Mouse (Mus musculus) intestine, postnatal 0 days (tissue): ENCODE results near the gene Ranbp10. TPM values are rescaled to one million over a fixed set of nuclear protein-coding genes. Genes with fewer than 3 reads are reported as not detected.

ENCODE experiments used
- ATAC-seq: fragments of 200-750 bp; cut with Nextera tagmentation; 2 replicates; pipeline ENCODE4 v1.8.0; 2017; ENCODE audit warnings: mild to moderate bottlenecking, moderate TSS enrichment, moderate library complexity
- H3K27ac ChIP-seq: fragments of 300-500 bp; sonication (generic); 2 replicates; pipeline ENCODE4 v1.5.1; 2014; ENCODE audit warnings: mild to moderate bottlenecking, low read depth, low read length, moderate library complexity
- H3K27me3 ChIP-seq: fragments of 300-500 bp; sonication (generic); replicated peaks from 2 replicates; pipeline ENCODE4 v1.6.1; 2014; ENCODE audit warnings: low read length, mixed read lengths; ENCODE audit not compliant: control insufficient read depth, insufficient read depth
- H3K36me3 ChIP-seq: fragments of 300-500 bp; sonication (generic); 2 replicates; pipeline ENCODE4 v1.6.1; 2014; ENCODE audit warnings: mild to moderate bottlenecking, moderate library complexity; ENCODE audit not compliant: control insufficient read depth, insufficient read depth
- H3K4me1 ChIP-seq: fragments of 300-500 bp; sonication (generic); replicated peaks from 2 replicates; pipeline ENCODE4 v1.6.1; 2014; ENCODE audit warnings: antibody characterized with exemption, low read length, mixed read lengths; ENCODE audit not compliant: control insufficient read depth, insufficient read depth
- H3K4me2 ChIP-seq: fragments of 300-500 bp; sonication (generic); replicated peaks from 2 replicates; pipeline ENCODE4 v1.6.1; 2014; ENCODE audit warnings: low read depth, mild to moderate bottlenecking, moderate library complexity
- H3K4me3 ChIP-seq: fragments of 300-500 bp; sonication (generic); 2 replicates; pipeline ENCODE4 v1.5.1; 2014; ENCODE audit warnings: low read depth, low read length
- H3K9ac ChIP-seq: fragments of 300-500 bp; sonication (generic); 2 replicates; pipeline ENCODE4 v1.6.1; 2014; ENCODE audit warnings: mild to moderate bottlenecking, low read depth, low read length
- H3K9me3 ChIP-seq: fragments of 300-500 bp; sonication (generic); 2 replicates; pipeline ENCODE4 v1.6.1; 2016; ENCODE audit warnings: mixed run types; ENCODE audit not compliant: control insufficient read depth
- CTCF ChIP-seq: sonication (generic); IDR thresholded peaks from 2 replicates; pipeline ENCODE4 v1.5.1; 2016; ENCODE audit warnings: low read depth, mild to moderate bottlenecking, control low read depth, antibody characterized with exemption, moderate library complexity
- WGBS: fragments of 180-500 bp; shearing (Covaris S2); extraction: QIAGEN DNeasy Blood & Tissue Kit; methylation state at CpG from one replicate; pipeline ENCODE4 v1.1.7; 2014; 5-methylcytosine and 5-hydroxymethylcytosine counted together
- polyA plus RNA-seq: library from polyadenylated mRNA; unstranded; fragments of >200 nt; fragmentation: Nextera tagmentation; extraction: Ambion mirVana; gene quantifications from 2 replicates; pipeline ENCODE4 v1.2.1, GENCODE M21; 2015

Gene Ranbp10
- polyA plus RNA-seq, 1 experiment from 2014 or later, result 4.1 TPM

DNA sequence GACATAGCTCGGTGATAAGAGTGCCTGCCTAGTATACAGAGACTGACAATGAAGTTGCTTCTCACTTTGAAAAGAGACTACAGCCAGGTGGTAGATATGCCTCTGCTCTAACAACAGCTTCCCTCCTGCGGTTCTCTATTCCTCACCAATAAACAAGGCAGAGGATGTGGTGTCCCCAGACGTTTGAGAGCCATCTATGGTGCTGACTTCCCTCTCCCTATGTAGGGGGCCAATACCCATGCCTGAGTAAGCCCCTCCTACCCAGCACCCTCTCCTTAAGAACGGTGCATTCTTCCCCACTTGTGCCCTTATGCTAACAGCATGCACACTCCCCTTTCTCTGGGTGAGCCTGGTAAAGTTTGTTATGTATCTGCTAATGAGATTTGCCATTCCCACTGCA is 38.2 kb downstream of the Ranbp10 start:
- 65% methylated on average over 4 of the region's 4 CpGs for WGBS
- Histone ChIP-seq H3K27me3 (no peaks in the 10 kb centered on the region), H3K4me1 (no peaks in the 10 kb centered on the region), H3K27ac (no peak overlapping the region), H3K9me3 (no peaks in the 10 kb centered on the region), H3K4me2 (no peak overlapping the region), H3K4me3 (no peak overlapping the region), H3K36me3 (peaks cover 19% of the 10 kb centered on the region), H3K9ac (no peak overlapping the region)
- no peak for TF ChIP-seq CTCF
- ATAC-seq, result no peak

DNA sequence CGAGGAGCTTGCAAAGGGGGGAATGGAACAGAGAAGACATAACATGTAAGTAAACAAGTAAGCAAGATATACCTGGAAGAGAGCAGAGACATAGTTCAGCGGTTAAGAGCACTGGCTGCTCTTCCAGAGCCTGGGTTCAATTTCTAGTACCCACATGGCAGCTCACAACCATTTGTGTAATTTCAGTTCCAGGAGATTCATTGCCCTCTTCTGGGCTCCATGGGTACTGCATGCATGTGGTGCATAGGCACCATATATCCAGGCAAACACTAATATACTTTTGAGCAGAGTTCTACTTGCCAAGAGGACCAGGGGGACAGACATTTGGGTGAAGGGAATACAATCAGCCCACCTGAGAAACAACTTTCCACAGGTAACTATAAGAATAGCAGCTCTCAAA is 38.9 kb downstream of the Ranbp10 start:
- 91% methylated on average over 2 of the region's 2 CpGs for WGBS
- Histone ChIP-seq H3K4me3 (no peak overlapping the region), H3K36me3 (peaks cover 25% of the 10 kb centered on the region), H3K4me1 (no peaks in the 10 kb centered on the region), H3K9me3 (no peaks in the 10 kb centered on the region), H3K27ac (no peak overlapping the region), H3K9ac (no peak overlapping the region), H3K27me3 (no peaks in the 10 kb centered on the region), H3K4me2 (no peak overlapping the region)
- no peak for ATAC-seq
- peak; percentile 80 for TF ChIP-seq CTCF

DNA sequence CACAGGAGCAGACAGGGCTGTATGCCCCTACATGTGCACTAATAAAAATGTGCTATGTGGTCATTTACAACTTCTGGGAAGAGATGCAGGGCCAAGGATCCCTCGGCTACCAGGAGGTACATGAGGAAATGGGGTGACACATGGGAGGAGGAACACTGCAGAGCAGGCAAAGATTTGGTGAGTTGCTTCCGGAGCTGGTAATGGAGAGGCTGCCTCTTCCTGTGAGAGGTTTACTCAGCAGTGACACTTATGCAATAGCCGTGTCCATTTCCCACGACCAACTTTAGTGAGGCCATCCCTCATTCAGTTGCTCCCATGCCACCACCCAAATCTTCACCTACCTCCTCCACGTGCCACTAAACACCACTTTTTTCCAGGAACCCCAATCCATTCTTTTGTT is 46.9 kb downstream of the Ranbp10 start:
- Histone ChIP-seq H3K9ac (no peak overlapping the region), H3K27ac (peak overlapping the region; percentile 21; the same call in 1 of the 2 replicates), H3K4me1 (no peaks in the 10 kb centered on the region), H3K36me3 (peaks cover 65% of the 10 kb centered on the region), H3K9me3 (no peaks in the 10 kb centered on the region), H3K4me3 (no peak overlapping the region), H3K27me3 (no peaks in the 10 kb centered on the region), H3K4me2 (no peak overlapping the region)
- 87% methylated on average over 5 of the region's 5 CpGs for whole genome bisulfite sequencing
- TF ChIP-seq CTCF, result no peak
- ATAC-seq, result peak; percentile 58; the same call in 1 of the 2 replicates

DNA sequence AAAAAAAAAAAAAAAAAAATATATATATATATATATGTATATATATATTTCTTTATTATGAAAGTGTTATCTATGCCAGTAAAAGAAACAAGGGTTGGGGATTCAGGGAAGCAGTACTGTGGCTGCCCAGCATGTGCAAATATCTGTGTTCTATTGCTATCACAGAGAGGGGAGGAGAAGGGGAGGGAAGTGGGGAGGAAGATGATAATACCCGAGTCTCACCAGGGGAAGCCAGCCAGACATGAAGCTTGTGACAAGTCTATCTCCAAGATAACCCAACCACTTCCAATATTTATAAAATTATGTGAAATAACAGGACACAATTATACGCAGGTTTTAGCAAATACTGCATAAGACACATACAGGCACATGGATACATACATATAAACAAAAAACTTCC is 49.3 kb downstream of the Ranbp10 start:
- no peak overlapping the region for H3K27ac ChIP-seq

DNA sequence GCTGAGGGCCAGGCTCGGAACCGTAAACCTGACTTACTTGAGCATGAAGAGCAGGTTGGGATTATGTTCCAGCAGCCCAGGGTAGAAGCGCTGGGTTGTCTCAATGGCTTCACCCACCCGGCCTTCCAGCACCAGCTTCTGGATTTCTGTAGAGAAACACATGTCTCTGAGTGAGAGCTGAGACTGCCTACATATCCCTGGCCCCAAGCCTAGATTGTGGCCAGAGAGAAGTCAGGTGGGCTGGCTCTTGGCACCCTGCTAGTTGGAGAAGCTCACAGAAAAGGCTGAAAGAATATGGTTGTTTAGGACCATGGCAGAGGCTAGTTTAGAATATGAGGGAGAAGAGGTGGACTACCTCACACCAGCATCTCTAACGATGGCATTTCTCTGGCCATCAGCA is 52.7 kb downstream of the Ranbp10 start:
- Histone ChIP-seq H3K4me3 (no peak overlapping the region), H3K36me3 (peaks cover 89% of the 10 kb centered on the region), H3K4me2 (no peak overlapping the region), H3K9ac (no peak overlapping the region), H3K9me3 (no peaks in the 10 kb centered on the region), H3K4me1 (no peaks in the 10 kb centered on the region), H3K27me3 (no peaks in the 10 kb centered on the region), H3K27ac (no peak overlapping the region)
- WGBS, result 93% methylated on average over 5 of the region's 5 CpGs
- no peak for ATAC-seq
- TF ChIP-seq CTCF, result no peak

More for the DNA sequence above, 49.3 kb downstream of the Ranbp10 start:
- H3K4me1 ChIP-seq, result no peaks in the 10 kb centered on the region
- no peak overlapping the region for H3K4me3 ChIP-seq
- no peak for TF ChIP-seq CTCF
- H3K27me3 ChIP-seq, result no peaks in the 10 kb centered on the region
- 95% methylated on average over 2 of the region's 2 CpGs for WGBS
- H3K4me2 ChIP-seq, result no peak overlapping the region
- ATAC-seq, result no peak
- no peak overlapping the region for H3K9ac ChIP-seq
- H3K9me3 ChIP-seq, result no peaks in the 10 kb centered on the region
- H3K36me3 ChIP-seq, result peaks cover 77% of the 10 kb centered on the region

DNA sequence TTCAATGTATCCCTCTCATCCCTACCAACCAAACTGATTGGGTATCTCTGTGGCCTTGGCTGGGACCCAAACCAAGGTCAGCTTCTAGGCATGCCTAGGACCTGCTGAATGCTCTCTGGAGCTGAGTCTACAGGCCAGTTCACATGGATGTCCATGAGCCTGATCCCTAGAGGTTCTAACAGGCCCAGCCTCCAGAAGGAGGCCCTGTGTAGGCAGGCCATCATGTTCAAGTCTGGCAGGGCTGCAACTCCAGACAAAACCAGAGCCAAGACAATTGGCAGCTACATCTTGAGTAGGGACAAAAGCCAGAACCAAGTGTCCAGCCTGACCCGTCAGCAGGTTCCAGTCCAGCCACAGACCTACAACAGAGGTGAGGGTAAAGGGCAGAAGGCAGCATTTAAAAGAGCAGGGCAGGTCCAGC is 53.7 kb downstream of the Ranbp10 start:
- Histone ChIP-seq H3K9ac (no peak overlapping the region), H3K27ac (no peak overlapping the region), H3K4me1 (no peaks in the 10 kb centered on the region), H3K27me3 (no peaks in the 10 kb centered on the region), H3K4me3 (no peak overlapping the region), H3K9me3 (no peaks in the 10 kb centered on the region), H3K36me3 (peaks cover 88% of the 10 kb centered on the region), H3K4me2 (no peak overlapping the region)
- ATAC-seq, result no peak
- WGBS, result 93% methylated on average over 1 of the region's 1 CpGs
- no peak for TF ChIP-seq CTCF
